Mouse (Mus musculus) cerebellum, postnatal 36 days (tissue): ENCODE data around the gene 2310046K23Rik.
"Not testable (repeated sequence)": the region's sequence is repeated elsewhere in the genome, so short reads cannot be mapped to it uniquely, and the experiment has no call there.

Experiments used
- DNase-seq, 2 experiments: peaks; one replicate each; pipeline ENCODE4 v3.0.0; 2021 to 2022; ENCODE audit warnings: mixed read lengths in 2 of 2

2310046K23Rik gene

DNA sequence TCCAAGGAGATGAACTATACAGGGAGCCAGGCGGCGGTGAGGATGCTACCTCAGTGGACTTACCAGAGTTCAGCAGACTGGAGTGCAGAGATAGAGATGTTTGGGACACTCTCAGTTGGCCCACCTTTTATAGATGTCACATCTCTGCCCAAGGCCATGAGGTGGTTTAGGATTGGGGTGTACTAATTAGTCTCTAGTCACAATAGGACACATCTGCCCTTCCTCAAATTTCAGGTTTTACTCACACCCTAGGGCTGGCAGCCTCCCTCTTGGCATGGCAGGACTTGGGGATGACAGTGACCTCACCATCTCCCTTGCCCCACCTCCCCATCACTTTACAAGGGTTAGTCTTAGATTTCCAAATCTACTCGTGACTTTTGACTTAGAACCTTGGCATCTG, at the start of gene 2310046K23Rik:
2310046K23Rik (minus strand) TSS at position 101 of the 400 bp plus-strand sequence.
- DNase-seq = no peak

DNA sequence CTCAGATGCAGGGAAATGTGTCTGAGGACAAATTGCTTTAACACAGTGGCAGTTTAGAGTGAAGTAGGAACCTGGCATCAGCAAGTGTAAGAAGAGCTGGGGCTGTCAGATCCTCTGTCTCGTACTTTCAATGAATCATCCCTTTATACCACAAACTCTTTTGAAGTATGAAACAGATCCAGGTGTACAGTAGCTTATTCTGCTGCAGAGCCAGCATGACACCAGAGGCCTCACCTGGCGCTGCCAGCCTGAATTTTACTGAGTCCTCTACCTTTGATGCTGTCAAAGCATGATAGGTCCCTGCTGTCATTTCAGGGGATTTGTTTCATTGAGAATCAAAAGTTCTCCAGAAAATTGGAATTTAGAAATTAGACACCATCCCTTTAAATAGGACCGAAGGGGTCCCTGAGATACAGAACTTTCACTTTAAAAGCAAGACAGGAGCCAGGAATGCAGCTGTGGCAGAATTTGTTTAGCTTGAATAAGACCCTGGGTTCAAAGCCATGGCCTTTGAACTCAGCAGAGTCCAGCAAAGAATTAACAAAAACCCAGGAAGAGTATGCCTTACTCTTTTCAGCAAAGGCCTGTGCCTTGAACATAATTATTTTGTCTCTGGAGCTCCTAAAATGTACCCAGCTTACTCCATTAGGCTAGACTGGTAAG, 49.0 kb upstream of the 2310046K23Rik start:
- no peak for DNase-seq

DNA sequence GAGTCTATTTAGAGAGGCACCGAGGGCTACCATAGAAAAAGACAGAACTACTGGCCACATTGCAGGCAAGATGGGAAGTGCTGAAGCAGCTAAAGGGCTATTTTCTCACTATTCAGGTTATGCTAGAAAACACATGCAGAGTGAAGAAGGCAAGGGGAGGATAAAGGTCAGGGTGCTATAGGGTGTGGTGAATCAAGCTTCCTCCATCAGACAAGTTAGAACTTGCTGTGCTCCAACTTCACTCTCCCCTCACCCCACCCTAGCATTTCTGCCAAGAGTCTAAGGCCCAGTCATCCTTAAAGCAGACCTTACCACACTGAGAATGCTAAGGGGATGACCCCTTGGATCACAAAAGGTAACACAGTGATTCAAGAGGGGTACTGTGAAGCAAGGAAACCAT, 45.2 kb upstream of the 2310046K23Rik start:
- DNase-seq = no peak

DNA sequence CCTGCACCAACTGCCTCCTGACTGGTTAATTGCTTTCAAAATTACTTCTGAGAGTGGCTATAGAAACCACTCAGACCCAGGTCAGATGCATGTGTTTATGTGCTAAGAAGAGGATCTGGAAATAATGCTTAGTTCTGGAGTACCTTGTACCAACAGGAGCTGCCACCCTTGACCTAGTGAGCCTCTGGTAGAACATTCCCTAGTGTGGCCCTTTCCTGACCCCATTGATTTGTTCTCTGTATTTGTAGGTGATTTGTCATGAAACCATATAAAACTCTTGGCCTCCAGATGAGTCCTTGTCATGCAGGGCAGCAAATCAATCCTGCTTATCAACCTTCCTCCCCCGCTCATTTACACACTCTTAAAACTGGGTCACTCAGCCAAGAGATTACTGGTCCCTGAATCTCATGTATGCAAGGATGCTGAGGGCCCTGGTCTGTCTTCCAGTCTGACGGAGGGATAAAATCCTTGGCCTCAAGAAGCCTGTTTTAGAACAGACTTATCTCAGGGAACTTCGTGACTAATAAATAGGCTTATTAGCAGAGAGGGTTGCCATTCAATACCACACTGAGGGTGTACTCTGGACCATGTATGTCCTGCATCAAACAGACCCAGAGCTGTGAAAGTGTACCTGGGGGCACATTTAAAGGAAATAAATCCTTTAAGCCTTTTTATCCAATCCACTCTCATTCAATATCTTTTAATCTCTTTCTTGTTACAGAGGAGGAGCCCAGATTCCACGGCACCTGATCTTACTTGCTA, 44.5 kb upstream of the 2310046K23Rik start:
- DNase-seq = no peak

DNA sequence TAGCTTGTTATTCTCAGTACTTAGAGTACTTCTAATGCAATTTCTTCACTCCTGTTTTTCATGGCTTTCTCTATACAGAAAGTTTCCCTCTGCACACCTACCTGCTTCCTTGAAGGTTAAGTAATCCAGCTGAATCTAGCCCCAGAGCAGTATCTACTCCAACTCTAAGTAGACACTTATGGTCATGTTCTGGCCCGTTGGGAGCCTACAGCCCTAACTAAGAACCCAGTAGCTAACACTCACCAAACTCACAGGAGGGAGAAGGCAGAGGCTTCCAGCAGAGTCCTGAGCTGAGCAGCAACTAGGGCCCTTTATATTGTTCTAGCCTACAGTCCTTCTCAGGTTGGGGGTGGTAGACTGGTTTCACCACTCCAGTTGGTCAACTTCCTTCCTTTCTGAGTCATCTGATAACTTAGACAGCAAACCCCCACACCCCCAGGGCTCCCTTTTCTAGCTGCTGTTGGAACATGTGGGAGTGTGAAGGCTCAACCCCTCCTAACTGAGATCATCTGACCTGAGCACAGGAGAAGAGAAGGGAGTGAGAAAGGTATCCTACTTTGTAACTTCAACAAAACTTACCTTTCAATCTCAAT, 39.2 kb upstream of the 2310046K23Rik start, which contains the start of gene Ivl:
Ivl (minus strand) TSS at position 287 of the 593 bp plus-strand sequence.
- no peak for DNase-seq

DNA sequence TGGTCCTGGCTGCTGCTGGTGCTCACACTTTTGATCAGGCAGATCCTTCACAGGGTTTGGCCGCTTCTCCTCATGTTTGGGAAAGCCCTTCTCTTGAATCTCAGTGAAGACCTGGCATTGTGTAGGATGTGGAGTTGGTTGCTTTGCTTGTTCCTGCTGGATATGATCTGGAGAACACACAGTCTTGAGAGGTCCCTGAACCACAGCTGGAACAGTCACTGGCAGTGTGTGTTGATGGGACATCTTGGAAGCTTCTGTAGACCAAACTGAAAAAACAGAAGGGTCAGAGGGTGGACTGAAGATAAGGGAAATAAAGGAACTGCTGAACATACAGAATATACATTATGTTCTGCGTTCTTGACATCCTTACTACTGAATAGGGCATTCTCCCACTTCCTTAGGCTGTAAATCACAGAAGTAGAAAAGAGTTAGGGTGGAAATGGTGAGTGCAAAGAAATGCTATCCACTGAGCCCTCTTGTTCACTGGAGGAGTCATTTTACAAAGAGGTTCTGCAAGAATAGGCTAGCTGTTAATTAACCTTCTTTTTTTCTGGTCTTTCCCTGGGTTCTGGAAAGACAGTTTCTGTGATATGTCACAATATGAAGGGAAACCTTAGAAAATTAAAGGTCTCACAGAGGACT, 38.3 kb upstream of the 2310046K23Rik start:
- no peak for DNase-seq

GRCm38 (mm10) chr3:92568752-92569151, 34.4 kb upstream of the 2310046K23Rik start:
- no peak for DNase-seq

- DNase-seq = no peak
Measured at GRCm38 (mm10) chr3:92565418-92565817, 31.1 kb upstream of the 2310046K23Rik start.

GRCm38 (mm10) chr3:92512325-92512724, 22.0 kb downstream of the 2310046K23Rik start:
- DNase-seq = no peak

GRCm38 (mm10) chr3:92510786-92511185, 23.5 kb downstream of the 2310046K23Rik start:
- DNase-seq = no peak

DNA sequence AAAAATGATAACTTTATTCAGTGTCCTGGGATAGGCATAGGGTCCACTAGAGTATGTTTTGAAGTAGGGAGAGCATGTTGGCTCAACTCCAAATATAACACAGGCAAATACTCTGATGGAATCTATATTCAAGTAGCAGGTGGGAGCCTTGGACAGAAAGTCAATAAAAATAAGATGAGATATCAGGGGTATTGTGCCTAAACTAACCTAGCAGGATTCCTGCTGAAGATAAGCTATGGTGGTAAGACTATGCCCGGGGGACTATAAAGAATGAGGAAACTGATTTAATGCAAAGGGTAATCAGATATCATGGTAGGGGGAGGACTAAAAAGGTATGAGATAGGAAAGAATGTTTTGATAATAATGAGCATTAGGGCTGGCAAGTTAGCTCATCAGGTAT, 26.1 kb downstream of the 2310046K23Rik start:
- no peak for DNase-seq

DNA sequence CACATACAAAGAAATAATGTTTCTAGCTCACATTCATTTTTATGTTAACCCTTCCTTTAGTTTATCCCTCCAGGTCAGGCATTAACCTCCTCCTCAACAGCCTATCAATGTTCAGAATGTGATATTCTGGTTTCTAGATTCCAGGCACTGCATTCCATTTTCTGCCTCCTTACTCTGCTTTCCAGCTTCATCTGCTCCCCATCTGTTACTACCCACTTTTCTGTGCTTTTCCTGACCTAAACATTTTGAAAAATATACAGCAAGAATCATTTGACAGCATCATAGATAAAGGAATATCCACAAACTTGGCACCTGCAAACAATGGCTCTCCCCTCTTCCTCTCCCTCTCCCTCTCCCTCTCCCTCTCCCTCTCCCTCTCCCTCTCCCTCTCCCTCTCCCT, 30.8 kb downstream of the 2310046K23Rik start:
- no peak for DNase-seq

- DNase-seq = no peak
Measured at GRCm38 (mm10) chr3:92500393-92500792, 33.9 kb downstream of the 2310046K23Rik start, which contains the start of gene Sprr4. Gene Sprr4 (minus strand): TSS chr3:92500493.

GRCm38 (mm10) chr3:92490262-92490661, 44.0 kb downstream of the 2310046K23Rik start:
- not testable (repeated sequence) for DNase-seq

GRCm38 (mm10) chr3:92486307-92486706, 48.0 kb downstream of the 2310046K23Rik start:
- DNase-seq = no peak

DNA sequence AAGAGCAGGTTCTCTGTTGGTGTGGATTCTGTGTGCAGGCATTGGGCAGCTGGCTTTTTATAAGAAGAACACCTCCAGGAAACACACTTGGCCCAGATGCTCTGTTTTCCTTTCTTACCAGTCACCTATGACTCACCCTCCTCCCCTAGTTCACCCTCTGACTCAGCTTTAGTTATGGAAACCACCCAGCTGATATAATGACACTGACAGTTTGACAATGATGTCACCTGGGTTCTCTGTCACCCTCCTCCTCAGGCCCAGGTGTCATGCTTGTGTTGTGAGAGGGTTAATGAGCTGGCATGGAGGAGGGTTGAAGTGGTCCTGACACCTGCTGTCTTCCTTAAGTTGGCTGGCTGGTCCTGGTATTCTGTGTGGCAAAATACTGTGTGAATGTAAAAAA, 48.4 kb downstream of the 2310046K23Rik start, which contains the start of gene Sprr1a:
Sprr1a (minus strand) TSS at position 33 of the 400 bp plus-strand sequence.
- DNase-seq = no peak
